Mouse (Mus musculus): ENCODE measurements around the gene Pik3r1.

Pik3r1 gene

DNA sequence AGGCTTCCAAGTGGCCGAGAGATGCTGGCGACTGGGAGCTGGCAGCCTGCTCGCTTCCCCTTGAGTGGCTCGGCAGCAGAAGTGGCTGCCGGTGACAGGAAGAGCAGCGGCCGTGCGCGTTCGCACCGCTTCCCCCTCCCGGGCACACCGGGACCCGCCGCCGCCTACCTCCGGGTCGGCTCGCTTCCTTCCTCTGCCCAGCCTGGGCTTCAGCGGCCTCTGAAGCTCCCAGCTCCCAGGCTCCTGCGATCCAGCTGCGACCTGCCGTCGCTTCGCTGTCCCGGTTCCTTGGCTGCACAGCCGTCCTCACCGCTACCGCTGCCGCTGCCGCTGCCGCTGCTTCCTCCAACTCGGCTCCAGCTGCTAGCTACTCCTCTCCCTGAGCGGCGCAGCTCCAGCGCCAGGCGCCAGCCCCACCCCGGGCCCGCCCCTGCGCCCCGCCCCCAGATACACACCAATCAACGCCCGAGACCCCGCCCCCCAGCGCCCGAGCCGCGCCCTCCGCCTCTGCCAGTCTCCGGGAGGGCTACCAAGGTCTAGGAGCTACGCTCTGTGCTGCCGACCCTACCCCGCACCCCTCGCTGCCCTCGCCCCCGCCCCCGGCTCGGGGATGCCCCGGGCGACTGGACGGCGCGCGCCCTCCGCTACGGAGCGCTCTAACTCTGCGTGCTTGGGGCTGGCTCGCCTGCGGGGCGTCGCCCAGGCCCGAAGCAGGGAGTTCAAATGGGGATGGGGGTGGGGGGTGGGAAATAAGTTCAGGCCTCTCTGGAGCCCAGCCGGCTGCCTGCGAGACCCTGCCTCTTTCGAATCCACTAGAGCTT, at the start of gene Pik3r1:
Gene Pik3r1, minus strand, starts transcription at position 409 of the 821 bp plus-strand sequence.
- DNase-seq, result peak; percentile 96

DNA sequence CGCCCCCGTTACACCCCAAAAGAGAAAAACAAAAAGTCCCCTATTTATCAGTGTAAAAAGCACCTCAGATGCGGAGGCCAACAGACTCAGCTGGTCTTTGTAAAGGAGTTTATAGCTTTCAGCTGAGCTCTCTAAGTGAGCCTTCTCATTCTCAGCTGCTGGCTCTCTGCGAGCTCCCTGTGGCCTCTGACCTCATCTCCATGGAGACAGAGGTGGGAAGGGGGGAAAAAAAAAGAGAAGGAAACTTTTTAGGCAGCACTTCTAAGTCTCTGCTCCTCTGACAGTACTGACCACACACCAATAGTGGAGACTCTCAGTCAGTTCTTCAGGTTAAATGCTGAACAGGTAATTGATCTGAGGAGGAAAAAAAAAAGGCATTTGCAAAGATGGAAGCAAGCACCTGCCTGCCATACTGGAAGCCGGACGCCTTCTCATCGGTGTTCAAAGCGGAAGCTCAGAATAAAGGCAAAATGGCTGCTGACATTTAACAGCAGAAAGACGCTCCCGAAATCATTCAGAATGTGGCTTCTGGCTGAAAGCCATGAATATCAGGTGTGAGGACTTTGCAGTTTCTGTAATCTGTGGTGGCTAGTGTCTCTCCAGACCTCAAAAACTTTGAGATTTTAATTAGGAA, 45.4 kb upstream of the Pik3r1 start:
- no peak for DNase-seq

DNA sequence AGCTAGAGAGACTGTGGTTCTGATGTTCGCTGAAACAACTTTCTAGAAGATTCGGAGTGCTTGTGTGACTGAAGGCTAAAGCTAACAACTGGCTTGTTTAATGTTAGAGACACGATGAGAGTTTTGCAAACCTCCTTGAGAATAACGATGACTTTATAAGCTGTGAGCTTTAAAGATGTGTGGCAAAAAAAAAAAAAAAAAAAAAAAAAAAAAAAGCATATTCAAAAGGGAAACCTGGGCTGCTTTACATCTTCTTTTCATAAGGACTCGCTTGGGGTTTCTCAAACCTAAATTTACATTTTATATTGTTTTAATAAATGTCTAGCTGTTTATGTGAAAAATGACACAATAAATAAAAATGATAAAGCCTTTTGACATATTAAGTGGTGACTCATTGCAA, 44.3 kb upstream of the Pik3r1 start:
- DNase-seq, result no peak

DNA sequence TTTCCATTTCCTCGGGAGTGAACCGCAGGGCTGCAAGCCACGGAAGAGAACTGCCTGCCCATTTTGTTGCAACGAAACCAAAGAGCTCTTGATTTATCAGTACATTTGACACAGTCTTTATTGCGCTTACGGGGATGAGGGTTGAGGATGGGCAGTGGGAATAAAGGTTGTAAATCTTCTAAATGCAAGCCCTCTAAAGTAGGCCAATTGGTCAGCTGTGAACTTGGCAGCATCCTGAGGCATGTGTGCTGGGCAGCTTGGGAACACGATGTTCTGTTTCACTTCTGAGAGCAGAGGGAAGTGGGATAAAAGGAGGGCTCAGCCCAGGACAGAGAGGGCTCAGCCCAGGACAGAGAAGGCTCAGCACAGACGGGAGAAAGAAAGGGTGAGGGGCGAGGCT, 43.9 kb upstream of the Pik3r1 start:
- DNase-seq, result peak; percentile 37

DNA sequence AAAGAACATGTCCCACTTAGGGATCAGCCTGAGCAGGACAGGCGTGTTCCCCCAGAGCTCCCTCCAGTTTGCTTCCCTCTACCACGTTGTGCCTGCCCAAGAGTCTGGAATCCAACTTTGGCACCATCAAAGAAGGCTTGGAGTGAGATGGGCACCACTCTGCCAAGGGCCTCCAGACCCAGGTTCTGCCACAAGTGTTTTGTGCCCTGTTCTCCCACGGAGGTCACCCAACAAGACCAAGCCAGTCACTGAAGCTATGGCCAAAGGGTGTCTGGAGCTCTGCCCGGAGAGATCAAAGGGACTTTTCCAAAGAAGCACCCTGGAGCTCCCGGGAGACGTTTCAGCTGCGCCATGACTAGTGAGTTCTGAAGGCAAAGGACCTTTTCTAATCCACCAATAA, 42.6 kb upstream of the Pik3r1 start:
- DNase-seq, result peak; percentile 66

DNA sequence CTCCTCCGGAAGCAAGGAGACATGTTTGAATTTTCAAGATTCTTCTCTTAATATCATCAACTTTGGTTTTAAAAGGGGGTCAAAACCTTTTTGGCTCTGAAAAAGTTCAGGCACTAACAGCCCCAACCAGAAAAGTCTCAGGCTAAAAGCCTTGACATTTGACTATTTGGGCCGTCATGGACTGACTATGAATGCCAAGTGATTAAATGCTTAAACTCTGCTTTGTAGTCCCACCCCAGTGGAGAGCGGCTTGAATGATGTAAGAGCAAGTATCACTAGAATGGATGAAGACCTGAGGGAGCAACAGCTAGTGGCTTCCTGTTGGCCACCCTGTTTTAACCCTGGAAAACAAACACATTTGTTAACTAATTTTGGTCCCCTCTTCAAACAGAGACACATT, 41.8 kb upstream of the Pik3r1 start:
- no peak for DNase-seq

DNA sequence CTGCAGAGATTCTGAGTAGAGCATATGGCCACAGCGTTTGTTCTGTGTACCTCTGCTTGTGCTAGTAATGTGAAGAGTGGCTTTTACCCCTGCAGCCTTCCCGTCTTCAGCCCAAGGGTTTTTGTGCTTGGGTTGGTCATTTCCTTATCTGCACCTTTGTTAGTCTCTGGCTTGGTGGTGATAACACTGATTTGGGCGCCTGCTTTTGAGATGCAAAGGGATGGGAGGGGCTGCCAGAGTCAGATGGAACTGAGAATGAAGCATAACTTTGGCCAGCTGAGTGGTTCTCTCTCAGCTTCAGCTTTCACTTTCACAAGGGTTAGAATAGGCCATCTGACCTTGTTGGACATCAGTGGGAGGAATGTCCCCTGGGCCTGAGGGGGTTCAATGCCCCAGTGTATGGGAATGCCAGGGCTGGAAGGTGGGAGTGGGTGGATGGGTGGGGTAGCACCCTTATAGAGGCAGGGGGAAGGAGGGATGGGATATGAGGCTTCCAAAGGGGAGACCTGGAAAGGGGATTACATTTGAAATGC, 37.6 kb upstream of the Pik3r1 start:
- no peak for DNase-seq

DNA sequence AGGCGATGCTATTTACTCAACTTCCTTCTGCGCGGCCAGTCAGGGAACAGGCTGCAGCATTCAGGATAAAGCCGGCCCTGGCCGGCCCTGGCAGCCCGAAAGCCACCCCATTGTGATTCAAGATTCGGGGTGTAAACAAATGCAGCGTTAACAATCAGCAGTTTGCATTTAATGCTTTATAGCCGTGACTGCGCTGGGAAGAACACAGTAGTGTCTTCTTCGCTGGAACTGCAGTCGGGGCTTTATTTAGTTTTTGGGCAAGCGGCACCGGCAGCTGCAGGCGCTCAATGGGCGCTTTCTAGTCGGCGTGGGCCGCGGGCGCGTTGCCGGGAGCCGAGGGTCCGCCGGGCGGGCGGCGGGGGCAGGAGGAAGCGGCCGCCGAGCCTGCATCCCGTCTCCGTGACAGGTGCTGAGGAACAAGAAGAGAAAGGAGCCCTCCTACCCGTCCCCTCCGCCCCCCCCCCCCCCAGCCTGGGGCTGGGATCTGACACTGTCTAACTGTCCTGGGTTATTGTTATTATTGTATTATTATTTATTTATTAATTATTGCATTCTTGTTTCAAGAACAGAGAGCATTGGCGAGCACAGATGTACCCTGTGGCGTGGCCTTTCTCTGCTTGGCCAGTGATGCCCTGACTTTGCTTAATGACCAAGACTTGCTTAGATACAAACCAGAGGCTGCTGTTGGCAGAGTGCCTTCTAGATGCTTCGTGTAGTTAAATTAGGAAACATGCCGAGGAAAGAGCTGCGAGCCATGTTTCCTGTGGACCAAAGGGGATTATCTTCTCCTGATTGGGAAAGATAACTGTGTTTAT, 33.6 kb upstream of the Pik3r1 start:
- DNase-seq, result peak; percentile 61

DNA sequence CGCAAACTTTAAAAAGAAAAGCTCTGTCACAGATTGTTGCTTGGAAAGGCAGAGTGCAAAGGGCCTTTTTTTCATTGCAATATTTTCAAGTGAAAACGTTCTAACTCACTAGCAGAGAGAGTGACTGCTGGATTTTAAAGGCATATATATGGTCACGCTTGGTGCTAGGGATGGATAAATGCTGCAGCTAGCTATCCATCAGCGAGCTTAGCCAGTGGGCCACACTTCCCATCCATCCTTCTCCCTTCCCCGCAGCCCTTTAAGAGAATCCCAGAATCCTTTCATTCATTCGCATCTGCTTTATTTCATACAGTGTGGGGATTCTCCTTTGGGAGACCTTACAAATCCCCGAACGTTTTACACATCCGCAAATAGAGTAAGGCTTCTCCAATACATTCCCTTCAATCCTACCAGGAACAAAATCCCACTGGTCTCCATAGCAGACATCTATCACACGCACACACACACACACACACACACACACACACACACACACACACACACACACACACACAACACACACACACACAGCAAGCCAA, 32.9 kb upstream of the Pik3r1 start:
- no peak for DNase-seq

DNA sequence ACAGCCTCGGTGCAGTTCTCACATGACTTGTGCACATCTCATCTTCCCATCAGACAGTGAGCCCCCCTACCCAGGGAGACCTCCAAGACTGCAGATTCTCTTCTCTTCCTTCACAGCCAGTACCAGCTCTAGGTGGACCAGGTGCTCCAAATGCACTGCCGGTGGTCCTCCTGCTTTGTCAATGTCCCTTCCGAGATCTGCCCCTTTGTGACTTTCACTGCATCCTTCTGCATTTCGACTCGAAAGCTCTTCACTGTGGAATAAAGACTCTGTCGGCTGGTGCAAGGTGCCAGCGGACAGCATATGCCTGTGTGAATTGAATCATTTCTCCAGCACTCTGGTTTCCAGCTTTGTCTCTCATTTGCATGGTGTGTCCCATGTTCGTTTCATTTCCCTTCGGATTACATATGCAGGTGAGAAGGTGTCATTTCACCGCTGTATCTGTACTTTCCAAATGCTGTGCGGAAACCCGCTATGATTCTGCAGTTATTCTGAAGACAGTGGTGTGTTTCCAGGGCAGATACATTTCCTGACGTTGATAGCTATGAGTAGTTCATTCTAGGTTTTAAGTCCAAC, 32.1 kb upstream of the Pik3r1 start:
- no peak for DNase-seq

DNA sequence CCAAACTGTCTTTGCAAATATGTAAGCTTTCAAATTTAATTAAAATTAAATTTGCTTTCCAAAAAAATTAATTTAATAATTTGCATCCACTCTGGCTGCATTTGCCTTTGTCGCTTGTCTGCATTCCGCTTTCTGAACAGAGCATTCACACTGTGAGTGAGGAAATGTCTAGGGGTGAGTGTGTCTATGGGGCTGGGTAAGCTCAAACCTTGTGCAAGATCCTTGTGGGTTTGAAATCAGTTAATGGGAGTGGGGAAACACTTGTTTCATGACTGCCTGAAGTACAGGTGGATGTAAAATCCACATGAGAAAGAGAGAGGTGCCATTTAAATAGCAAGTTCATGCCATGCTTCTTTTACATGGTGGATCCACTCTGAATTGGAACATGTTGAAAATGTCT, 31.3 kb upstream of the Pik3r1 start:
- DNase-seq, result no peak

DNA sequence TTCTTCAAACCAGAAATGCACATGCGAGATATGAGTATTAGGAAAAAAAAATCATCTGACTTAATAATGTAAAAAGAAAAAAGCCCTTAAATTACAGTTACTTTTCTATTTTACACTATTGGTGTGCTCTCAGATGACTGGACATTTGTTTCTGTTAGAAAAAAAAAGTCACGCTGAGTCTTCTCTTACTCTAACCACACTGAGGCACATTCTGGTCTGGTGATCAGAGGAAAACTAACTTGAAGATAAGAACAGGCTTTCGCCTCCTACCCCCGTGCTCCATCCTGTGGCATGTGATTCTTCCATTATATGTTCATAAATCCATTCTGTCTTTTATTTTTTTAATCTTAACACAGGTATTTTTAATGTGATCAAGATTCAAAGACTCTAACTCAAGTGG, 30.5 kb upstream of the Pik3r1 start:
- no peak for DNase-seq

DNA sequence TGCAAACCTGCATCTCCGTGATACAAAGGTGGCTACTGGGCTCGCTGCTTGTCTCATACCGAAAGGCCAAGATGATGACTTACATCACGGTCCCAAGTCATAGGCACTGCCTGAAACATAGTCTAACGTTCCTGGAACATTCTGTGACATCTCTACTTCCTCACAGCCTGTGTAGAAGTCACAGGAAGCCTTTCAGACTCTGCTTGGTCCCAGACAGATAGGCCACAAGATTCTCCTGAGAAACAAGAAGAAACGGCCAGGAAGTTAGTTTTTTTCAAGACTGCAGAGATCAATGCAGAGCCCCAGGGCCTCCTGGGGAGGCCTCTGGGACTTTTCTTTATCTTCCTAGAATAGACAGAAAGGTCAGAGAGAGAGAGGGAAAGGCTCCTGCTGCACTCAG, 29.0 kb upstream of the Pik3r1 start:
- no peak for DNase-seq

DNA sequence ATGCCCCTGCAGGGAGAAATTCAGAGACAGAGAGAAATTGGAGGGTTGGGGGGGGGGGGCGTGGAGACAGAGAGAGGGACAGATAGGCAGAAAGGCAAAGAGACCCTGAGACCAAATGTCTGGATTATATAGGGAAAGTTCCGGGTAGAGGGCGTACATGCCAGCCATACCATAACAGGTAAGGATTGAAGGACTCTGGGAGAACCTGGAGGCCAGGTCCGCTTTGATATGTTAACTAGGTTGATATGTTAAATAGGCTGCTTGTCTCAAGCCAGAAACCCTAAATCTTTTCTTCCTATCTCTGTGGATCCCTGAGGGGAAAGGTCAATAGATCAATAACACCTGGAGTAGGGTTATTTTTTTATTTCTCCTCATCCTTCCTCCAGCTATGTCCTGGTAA, 17.7 kb upstream of the Pik3r1 start:
- DNase-seq, result no peak

DNA sequence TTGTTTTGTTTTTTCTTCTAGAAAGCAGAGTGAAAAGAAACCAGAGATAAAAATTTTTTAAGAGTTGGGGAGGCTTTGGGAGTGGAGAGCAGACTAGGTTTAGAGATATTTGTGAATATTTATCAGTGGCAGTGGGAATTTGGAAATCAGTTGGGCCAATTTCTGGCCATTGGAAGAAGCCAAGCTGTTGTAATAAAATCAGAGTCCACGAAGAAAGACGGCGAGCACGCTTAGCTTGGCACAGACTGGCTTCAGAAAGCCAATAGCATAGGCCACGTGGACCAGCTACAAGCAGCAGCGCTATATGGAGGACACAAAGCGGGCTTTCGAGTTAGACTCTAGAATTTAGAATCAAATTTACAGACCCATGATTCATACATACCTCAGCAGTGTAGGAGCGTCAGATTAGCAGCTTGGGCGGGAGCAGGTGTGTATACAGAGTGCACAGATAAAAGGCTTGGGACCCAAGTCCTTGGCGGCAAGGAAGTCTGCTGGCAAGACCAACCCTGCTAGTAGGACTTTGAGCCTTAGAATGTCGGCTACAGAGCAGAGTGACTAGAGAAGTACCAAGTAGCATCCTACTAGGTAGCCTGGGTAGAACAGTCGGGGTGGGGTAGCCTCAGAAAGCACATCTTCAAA, 16.8 kb upstream of the Pik3r1 start:
- no peak for DNase-seq

DNA sequence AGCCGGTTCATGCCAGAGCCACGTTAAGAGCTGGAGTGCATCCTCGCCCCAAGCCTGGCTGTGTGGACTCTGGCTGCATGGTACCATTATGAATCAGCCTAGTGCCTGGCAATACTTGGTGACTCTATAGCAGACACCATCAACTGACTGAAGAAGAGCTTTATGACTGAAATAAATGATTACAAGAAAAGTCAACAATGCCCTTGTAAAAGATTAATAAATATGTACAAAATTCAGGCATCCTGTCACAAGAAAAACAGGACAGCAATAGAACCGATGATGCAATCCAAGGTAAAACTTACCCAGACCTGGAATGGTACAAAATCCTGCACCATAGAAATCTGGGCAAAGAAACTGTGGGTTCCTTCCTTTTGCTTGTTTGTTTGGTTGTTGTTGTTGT, 11.0 kb upstream of the Pik3r1 start:
- no peak for DNase-seq

DNA sequence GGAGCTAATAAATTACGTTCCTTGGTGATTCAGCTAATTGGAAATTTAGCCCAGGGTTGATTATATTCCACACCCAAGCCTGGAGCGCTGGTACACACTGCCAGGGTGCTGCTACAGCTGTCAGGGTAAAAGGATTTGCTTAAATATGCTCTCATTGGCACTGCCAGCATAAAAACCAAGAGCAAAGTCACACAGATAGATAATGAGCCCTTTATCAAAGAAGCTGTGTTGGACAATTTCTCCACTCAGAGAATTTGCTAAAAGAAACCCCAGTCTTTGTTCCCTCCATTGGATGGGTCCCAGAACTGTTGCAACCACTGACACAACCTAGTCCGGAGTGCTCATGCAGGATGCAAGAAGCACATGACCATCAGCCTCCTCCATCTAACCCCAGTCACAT, 9.8 kb upstream of the Pik3r1 start:
- DNase-seq, result no peak

DNA sequence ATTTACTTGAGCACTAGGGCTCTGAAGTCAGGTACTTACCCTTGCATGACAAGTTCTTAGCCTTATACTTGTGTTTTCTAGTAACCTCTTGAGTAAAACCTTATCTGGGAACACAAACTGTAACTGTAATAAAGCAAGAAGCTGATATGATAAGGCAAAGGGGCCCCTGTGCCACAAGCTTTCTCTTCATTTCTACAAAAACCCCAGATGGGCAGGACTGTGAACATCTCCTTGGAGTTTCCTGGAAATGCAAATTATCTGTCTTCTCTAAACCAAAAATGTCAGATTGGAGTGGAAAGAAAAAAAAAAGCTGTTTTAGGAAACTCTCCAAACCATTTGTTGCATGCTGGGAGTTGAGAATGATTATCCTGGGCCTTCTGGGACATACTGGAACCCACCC, 3.1 kb upstream of the Pik3r1 start:
- no peak for DNase-seq

DNA sequence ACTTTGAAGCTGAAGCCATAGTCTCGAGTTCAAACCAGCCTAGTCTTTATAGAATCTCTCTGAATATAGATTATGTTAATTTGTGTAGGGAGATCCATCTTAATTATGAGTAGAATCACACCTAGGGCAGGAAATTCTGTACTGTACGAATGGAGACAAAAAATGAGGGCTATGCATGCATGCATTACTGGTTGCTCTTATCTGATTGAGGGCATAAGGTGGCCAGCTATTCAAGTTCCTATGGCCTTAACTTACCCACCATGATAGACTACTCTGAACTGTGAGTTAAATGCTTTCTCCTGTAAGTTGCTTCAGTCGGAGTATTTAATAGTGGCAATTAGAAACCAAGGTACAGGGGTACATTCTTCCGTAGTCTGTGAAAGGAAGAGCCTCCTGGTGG, 1.9 kb upstream of the Pik3r1 start:
- DNase-seq, result no peak

DNA sequence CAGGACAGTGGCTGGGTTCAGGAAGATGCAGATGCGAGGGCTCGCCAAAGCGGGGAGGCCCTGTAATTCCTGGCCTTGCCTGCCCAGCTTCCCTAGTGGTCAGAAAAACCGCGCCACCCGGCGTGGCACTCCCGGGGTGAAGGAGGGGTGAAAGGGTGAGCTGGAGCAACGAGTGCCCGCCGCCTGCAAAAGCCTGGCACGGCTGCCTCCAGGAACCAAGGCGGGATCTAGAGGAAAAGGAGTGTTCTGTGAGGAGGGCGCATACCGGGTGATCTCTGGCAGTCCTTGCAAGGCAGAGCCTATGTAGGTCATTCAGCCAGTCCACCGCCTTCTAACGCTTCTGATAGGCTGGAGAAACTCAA, 594 bp upstream of the Pik3r1 start:
- peak; percentile 90 for DNase-seq

DNA sequence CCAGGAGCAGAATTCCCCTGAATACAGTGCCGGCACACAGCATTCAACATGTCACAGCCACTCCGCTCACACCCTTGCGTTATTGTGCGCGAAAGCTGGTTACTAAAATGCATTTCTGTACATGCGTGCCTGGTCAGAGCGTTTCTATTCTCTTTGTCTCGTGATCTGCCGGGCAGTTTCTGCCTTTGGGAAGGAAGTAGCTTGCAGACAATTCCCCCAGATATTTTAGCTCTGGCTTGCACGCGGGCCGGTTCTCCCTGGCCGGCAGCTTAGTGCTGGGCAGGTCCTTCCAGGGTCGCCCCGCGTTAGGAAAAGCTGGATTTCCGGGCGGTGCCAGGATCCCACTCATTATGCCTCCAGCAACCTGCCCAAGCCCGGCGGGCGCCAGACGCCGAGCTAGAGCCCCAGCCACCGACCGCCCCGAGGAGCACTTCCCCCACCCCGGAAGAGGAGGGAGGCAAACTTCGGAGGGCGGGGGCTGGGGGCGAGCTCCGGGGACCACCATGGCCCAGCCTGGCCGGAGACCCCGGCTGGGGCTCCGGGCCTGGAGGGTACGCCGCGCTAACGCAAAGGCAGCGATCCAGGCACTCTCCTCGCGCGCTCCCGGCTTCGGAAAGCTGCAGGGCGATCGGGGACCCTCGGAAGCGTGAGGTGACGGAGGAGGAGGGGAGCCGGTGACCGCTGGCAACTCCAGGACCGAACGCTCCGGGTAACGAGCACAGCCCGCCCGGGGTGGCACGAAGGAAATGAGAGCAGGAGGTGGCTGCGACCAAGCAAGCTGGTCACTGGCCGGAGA, 806 bp downstream of the Pik3r1 start:
- DNase-seq, result no peak

DNA sequence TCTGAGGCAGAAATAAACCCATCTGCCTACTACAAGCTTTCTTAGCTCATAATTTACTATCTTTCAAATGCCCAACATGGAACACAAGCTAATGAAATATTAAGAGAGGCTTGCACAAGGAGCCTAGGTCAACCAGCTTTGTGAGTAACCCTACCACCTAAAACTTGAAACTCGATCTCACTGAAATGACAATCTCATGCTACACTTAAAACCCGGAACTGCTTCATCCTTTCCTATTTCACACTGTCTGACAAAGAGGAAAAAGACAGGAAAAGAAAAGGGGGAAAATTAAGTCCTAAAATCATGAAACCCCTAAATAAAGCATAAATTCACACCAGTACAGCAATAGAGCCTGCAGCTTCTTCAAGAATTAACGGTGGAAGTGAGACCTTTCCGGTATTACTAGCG, 1.4 kb downstream of the Pik3r1 start:
- DNase-seq, result no peak
